Mouse (Mus musculus): ENCODE results near the gene Eid2. TPM values are rescaled to one million over a fixed set of nuclear protein-coding genes. Genes with fewer than 3 reads are reported as not detected.

Eid2 gene
- polyA plus RNA-seq, 1 experiment = 3.3 TPM

DNA sequence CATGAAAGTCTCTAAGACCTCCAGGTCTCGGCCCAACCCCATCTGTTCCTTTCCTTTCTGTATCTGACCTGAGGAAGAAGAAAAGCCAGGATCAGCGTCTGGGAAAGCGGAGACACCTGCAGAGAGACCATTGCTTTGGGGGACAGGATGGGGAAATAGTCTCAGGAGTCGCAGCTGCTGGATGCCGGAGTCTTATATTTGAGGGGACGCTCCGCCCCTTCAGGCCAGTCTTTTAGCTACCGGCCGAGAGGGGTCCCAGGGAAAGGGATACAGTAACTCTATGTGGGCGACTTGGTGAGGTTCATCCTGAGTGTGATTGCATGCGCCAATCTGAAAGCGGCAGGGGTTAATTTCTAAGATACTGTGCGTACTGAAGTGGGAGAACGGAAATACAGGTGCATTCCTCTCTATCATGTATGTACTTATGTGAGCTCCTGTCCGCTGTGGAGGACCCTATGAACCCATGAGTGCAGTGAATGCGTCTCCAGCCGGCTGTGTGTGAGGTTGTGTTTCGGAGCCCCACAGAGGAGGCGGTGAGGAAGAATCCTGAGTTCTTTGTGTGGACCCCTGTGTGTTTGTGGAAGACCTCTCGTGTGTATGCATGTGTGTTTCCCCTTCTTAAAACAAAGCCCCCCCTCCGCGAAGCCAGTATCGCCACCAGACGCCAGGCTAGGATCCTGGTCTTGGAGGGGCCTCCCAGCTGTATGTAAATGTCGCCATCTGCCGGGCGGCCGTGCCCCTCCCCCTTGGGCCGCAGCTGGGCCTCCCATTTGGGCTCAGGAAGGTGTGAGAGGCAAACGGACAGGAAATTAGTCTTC is 34.1 kb downstream of the Eid2 start, which contains the start of gene Dll3:
Gene Dll3, minus strand, starts transcription at position 623 of the 818 bp plus-strand sequence.
- Histone ChIP-seq H3K4me1 (ENCODE audit: control insufficient read depth, insufficient read depth, low read length) (no peaks in the 10 kb centered on the region), H3K4me3 (replicated peaks; ENCODE audit: control insufficient read depth, low read depth, low read length) (no peak within 1 kb of the TSS), H3K27ac (ENCODE audit: control insufficient read depth, insufficient read depth, low read depth, low read length, poor library complexity) (no peak within 1 kb of the TSS; the same call in 1 of the 2 replicates)
- TF ChIP-seq CTCF (IDR thresholded peaks at IDR 0.05; ENCODE audit: control insufficient read depth, insufficient read depth, low read length) (peak; percentile 40; the same call in 1 of the 2 replicates), POLR2A (IDR thresholded peaks at IDR 0.05; ENCODE audit: borderline replicate concordance, control insufficient read depth, low read depth, low read length) (no peak)
- WGBS = 5% methylated on average over 30 of the region's 30 CpGs

DNA sequence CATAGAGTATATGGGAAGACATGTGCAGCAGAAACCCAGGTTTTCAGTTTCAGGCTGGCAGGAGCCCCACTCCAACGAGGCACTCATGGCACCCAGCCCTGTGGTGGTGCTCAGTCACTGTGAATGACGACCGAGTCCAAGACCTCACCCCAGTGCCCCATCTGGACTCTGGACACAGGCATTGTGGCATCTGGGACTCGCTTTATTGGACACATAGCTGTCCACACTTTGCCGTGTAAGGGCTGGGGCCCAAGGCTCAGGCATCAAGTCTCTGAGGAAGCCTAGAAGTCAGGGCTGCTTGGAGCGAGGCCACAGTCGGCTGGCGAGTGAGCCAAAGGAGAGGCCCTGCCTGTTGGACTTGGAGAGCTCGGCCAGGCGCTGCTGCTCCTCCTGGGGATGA is 38.0 kb downstream of the Eid2 start:
- WGBS = 91% methylated on average over 10 of the region's 10 CpGs

DNA sequence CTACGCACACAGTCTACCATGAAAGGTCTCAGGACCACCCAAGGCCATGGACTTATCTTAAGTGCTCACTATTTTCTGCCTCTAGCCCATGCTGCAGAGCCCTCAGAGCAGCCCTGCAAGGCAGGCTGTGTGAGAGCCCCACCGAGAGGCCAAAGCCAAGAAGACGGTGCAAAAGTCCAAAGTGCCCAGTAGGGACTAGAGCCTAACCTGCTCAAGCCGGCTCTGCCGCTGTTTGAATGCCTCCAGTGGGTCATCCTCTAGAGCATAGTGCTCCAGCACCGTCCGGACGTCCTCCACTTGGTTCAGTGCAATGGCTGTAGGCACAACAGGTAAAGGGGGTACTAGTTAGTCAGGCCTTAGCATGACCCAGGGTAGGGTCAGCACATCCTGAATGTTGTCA is 38.5 kb downstream of the Eid2 start:
- WGBS = 92% methylated on average over 8 of the region's 8 CpGs
- no peaks in the 10 kb centered on the region; the same call in 1 of the 2 replicates for H3K4me1 ChIP-seq (ENCODE audit: control insufficient read depth, insufficient read depth, low read length)
- TF ChIP-seq POLR2A (IDR thresholded peaks at IDR 0.05; ENCODE audit: borderline replicate concordance, control insufficient read depth, low read depth, low read length) (no peak), CTCF (IDR thresholded peaks at IDR 0.05; ENCODE audit: control insufficient read depth, insufficient read depth, low read length) (no peak)

More for the DNA sequence above, 38.0 kb downstream of the Eid2 start:
- Histone ChIP-seq H3K4me1 (ENCODE audit: control insufficient read depth, insufficient read depth, low read length) (no peaks in the 10 kb centered on the region), H3K4me3 (replicated peaks; ENCODE audit: control insufficient read depth, low read depth, low read length) (no peak overlapping the region), H3K27ac (ENCODE audit: control insufficient read depth, insufficient read depth, low read depth, low read length, poor library complexity) (no peak overlapping the region)
- TF ChIP-seq CTCF (IDR thresholded peaks at IDR 0.05; ENCODE audit: control insufficient read depth, insufficient read depth, low read length) = no peak
- no peak for TF ChIP-seq POLR2A (IDR thresholded peaks at IDR 0.05; ENCODE audit: borderline replicate concordance, control insufficient read depth, low read depth, low read length)

DNA sequence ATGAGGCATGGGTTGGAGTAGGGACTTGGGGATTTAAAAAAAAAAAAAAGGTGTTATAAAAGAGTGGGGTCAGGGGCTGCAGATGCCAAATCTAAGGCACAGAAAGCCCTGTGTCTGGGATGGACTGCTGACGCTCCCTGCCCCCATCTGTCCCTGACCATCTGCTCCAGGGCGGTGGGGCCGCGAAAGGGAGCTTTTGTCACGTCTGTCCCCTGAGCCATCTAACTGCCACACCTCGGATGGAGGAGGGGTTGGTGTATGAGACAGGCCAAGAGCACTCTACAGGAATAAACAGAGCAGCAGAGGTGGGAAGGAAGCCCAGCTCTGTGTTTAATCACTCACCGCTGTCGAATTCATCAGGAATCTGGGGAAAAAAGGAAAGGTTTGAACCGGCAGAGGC is 42.1 kb downstream of the Eid2 start:
- no peak for TF ChIP-seq CTCF (IDR thresholded peaks at IDR 0.05; ENCODE audit: control insufficient read depth, insufficient read depth, low read length)
- no peak for TF ChIP-seq POLR2A (IDR thresholded peaks at IDR 0.05; ENCODE audit: borderline replicate concordance, control insufficient read depth, low read depth, low read length)
- Histone ChIP-seq H3K4me1 (ENCODE audit: control insufficient read depth, insufficient read depth, low read length) (no peaks in the 10 kb centered on the region; the same call in 1 of the 2 replicates), H3K27ac (ENCODE audit: control insufficient read depth, insufficient read depth, low read depth, low read length, poor library complexity) (no peak overlapping the region), H3K4me3 (replicated peaks; ENCODE audit: control insufficient read depth, low read depth, low read length) (no peak overlapping the region)
- WGBS = 92% methylated on average over 9 of the region's 9 CpGs

More for the DNA sequence above, 38.5 kb downstream of the Eid2 start:
- H3K27ac ChIP-seq (ENCODE audit: control insufficient read depth, insufficient read depth, low read depth, low read length, poor library complexity) = no peak overlapping the region
- H3K4me3 ChIP-seq (replicated peaks; ENCODE audit: control insufficient read depth, low read depth, low read length) = no peak overlapping the region

DNA sequence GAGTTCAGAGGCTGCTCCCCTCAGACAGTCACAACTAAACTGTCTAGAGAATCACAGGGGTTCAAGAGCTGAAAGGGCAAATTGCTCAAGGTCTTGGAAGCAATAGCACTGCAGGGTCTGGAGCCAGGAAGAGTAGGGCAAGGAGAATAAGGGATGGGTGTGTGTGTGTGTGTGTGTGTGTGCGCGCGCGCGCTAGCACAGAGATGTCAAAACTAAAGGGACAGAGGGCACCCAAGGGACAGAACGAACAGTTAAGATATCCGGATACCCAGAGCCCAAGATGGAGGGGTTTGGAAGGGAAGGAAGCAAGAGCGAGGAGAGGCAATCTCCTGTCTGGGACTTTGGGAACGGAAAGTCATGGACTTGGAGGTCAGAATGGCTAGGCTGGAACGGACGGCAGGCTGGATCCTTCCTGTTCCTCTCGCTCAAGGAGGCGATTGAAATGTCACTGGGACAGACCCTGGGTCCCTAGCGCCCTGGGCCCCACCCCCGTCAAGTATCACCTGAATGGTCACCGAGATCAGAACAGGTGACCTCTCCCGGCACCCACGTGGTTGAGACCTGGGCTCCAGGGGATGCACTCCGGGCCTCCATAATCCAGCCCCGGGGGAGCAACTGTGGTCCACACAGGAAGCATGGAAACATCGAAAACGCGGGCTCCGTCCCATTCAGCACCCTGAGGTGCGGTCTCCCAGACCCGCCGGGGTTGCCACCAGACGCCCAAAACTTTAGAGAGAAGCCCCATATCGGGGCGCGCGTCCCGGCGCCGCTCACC is 43.7 kb downstream of the Eid2 start:
- WGBS = 6% methylated on average over 35 of the region's 35 CpGs
- no peaks in the 10 kb centered on the region; the same call in 1 of the 2 replicates for H3K4me1 ChIP-seq (ENCODE audit: control insufficient read depth, insufficient read depth, low read length)
- H3K4me3 ChIP-seq (replicated peaks; ENCODE audit: control insufficient read depth, low read depth, low read length) = peak overlapping the region; percentile 82
- no peak for TF ChIP-seq CTCF (IDR thresholded peaks at IDR 0.05; ENCODE audit: control insufficient read depth, insufficient read depth, low read length)
- TF ChIP-seq POLR2A (IDR thresholded peaks at IDR 0.05; ENCODE audit: borderline replicate concordance, control insufficient read depth, low read depth, low read length) = no peak
- H3K27ac ChIP-seq (ENCODE audit: control insufficient read depth, insufficient read depth, low read depth, low read length, poor library complexity) = no peak overlapping the region

DNA sequence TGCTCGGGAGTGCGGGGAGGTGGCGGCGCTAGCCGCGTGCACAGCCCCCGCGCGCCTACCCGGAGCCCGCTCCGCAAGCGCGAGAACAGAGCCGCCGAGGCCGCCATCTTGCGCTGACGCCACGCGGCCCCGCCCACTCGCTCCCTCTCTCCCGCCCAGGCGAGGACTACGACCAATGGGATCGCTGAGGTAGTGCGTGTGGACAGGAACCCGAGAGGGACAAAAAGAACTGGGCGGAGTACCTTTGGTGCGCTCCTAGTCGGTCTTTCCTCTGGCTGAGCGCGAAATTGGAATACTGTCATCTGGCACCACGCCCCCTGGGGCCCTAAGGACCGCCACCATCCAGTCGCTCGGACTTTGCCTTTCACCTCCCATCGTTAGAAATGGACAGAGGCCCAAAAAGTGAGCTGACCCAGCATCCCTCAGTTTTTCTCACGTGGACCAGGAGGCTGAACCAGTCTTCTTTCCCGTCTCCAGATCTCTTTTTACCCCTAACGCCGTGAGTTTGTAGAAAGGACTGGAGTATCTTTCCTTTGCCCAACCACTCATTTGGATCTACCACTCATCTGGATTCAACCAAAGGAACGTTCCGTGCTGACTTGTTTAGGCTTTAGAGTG is 44.4 kb downstream of the Eid2 start, which contains the start of gene Timm50:
Gene Timm50, minus strand, starts transcription at position 147 of the 618 bp plus-strand sequence.
- Histone ChIP-seq H3K4me1 (ENCODE audit: control insufficient read depth, insufficient read depth, low read length) (no peaks in the 10 kb centered on the region; the same call in 1 of the 2 replicates), H3K27ac (ENCODE audit: control insufficient read depth, insufficient read depth, low read depth, low read length, poor library complexity) (no peak within 1 kb of the TSS), H3K4me3 (replicated peaks; ENCODE audit: control insufficient read depth, low read depth, low read length) (peak within 1 kb of the TSS; percentile 82)
- under 1% methylated on average over 45 of the region's 45 CpGs for WGBS
- TF ChIP-seq POLR2A (IDR thresholded peaks at IDR 0.05; ENCODE audit: borderline replicate concordance, control insufficient read depth, low read depth, low read length) (peak; percentile 67; the same call in 1 of the 2 replicates), CTCF (IDR thresholded peaks at IDR 0.05; ENCODE audit: control insufficient read depth, insufficient read depth, low read length) (no peak)

DNA sequence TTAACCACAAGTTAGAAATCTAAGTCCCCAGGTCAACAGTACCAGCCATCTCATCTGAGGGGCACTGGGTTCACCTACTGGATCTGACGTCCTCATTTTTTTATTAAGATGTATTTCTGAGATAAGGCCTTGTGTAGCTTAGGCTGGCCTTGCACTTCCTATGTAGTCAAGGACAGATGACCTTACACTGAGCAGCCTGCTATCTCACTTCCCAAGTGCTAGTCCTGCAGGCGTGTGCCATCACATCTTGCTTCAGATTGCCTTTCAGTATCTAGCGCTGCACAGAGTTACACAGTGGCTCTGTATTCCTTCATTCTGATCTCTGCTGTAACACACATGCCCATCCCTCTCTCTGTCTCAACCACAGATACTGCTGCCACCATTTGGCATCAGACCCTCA is 50.4 kb downstream of the Eid2 start:
- TF ChIP-seq POLR2A (IDR thresholded peaks at IDR 0.05; ENCODE audit: borderline replicate concordance, control insufficient read depth, low read depth, low read length) = no peak
- TF ChIP-seq CTCF (IDR thresholded peaks at IDR 0.05; ENCODE audit: control insufficient read depth, insufficient read depth, low read length) = no peak
- no peaks in the 10 kb centered on the region for H3K4me1 ChIP-seq (ENCODE audit: control insufficient read depth, insufficient read depth, low read length)
- WGBS = 81% methylated on average over 3 of the region's 3 CpGs

More for the DNA sequence above, 50.4 kb downstream of the Eid2 start:
- no peak overlapping the region for H3K4me3 ChIP-seq (replicated peaks; ENCODE audit: control insufficient read depth, low read depth, low read length)
- H3K27ac ChIP-seq (ENCODE audit: control insufficient read depth, insufficient read depth, low read depth, low read length, poor library complexity) = no peak overlapping the region
